Mouse (Mus musculus): ENCODE data around the gene Abca1. TPM values are rescaled to one million over a fixed set of nuclear protein-coding genes. Genes with fewer than 3 reads are reported as not detected.

Abca1 gene
- total and polyA plus RNA-seq, 3 experiments, result 8.4 to 9.0 TPM; not detected in 1

- H3K9ac ChIP-seq (ENCODE audit: control insufficient read depth, low read depth, low read length, poor library complexity, severe bottlenecking), result no peak overlapping the region
- H3K27ac ChIP-seq (ENCODE audit: control insufficient read depth, low read depth, low read length), result no peak overlapping the region
- no peaks in the 10 kb centered on the region for H3K9me3 ChIP-seq (replicated peaks; ENCODE audit: insufficient read depth, low read length)
- peaks cover 0 to 11% of the 10 kb centered on the region in 2 experiments; a peak in 2 of 4 replicates for H3K36me3 ChIP-seq (ENCODE audit: control insufficient read depth in 1 of 2, insufficient read depth in 2 of 2, low read length in 2 of 2)
- TF ChIP-seq EP300 (IDR thresholded peaks at IDR 0.05; ENCODE audit: low read depth in 1 of 2, low read length in 2 of 2) (no peak), POLR2A (IDR thresholded peaks at IDR 0.05; ENCODE audit: control insufficient read depth in 1 of 2, insufficient read depth in 1 of 2, low read depth in 1 of 2, low read length in 2 of 2, poor library complexity in 1 of 2) (no peak), ZMIZ1 (IDR thresholded peaks at IDR 0.05; ENCODE audit: low read depth, low read length) (no peak), MAFK (IDR thresholded peaks at IDR 0.05; ENCODE audit: borderline replicate concordance, low read depth, low read length) (no peak), ETS1 (IDR thresholded peaks at IDR 0.05; ENCODE audit: low read depth, low read length) (no peak), JUND (IDR thresholded peaks at IDR 0.05; ENCODE audit: low read depth, low read length) (no peak), CTCF (IDR thresholded peaks at IDR 0.05 in 2 of 3, conservative IDR thresholded peaks at IDR 0.05 in 1 of 3; ENCODE audit: control insufficient read depth in 1 of 3, insufficient read depth in 1 of 3, low read depth in 2 of 3, low read length in 3 of 3, poor library complexity in 1 of 3, severe bottlenecking in 1 of 3) (no peak), GABPA (IDR thresholded peaks at IDR 0.05; ENCODE audit: low read depth, low read length) (no peak), TBP (IDR thresholded peaks at IDR 0.05; ENCODE audit: low read depth, low read length) (no peak)
- no peak for DNase-seq (ENCODE audit: low read depth, low spot score)
- H3K4me3 ChIP-seq (ENCODE audit: control insufficient read depth in 1 of 2, insufficient read depth in 1 of 2, low read depth in 2 of 2, low read length in 2 of 2), result no peak overlapping the region
- H3K4me1 ChIP-seq (ENCODE audit: control insufficient read depth in 1 of 2, insufficient read depth in 2 of 2, low read length in 2 of 2), result no peaks in the 10 kb centered on the region
- no peaks in the 10 kb centered on the region for H3K79me2 ChIP-seq (ENCODE audit: control insufficient read depth, insufficient read depth, low read length, poor library complexity)
- H3K27me3 ChIP-seq (ENCODE audit: control insufficient read depth in 1 of 2, insufficient read depth in 2 of 2, low read length in 2 of 2), result no peaks in the 10 kb centered on the region
Measured at GRCm38 (mm10) chr4:53076788-53077350, 82.8 kb downstream of the Abca1 start.

DNA sequence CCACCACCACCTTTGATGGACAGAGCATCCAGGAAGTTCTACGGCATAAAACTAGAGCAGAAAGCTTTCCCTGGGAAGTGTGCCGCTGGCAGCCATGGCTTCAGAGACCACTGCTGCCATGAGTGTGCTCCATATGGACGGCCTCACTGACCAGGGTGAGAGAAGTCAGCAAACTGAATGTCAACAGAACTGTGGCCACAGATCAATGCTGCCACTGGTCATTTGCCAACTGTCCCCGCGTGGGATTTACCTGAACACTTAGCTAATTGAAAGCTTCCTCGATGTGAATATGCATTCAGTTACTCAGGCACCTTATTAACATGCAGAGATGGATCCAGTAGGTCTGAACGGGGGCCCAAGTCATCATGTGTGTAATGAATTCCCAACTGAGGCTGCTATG lies 86.7 kb downstream of the Abca1 start:
- Histone ChIP-seq H3K27ac (ENCODE audit: control insufficient read depth, low read depth, low read length) (no peak overlapping the region), H3K36me3 (ENCODE audit: control insufficient read depth in 1 of 2, insufficient read depth in 2 of 2, low read length in 2 of 2) (peaks cover 0 to 16% of the 10 kb centered on the region in 2 experiments; a peak in 3 of 4 replicates), H3K79me2 (ENCODE audit: control insufficient read depth, insufficient read depth, low read length, poor library complexity) (no peaks in the 10 kb centered on the region), H3K9me3 (replicated peaks; ENCODE audit: insufficient read depth, low read length) (no peaks in the 10 kb centered on the region), H3K4me3 (ENCODE audit: control insufficient read depth in 1 of 2, insufficient read depth in 1 of 2, low read depth in 2 of 2, low read length in 2 of 2) (no peak overlapping the region), H3K27me3 (ENCODE audit: control insufficient read depth in 1 of 2, insufficient read depth in 2 of 2, low read length in 2 of 2) (no peaks in the 10 kb centered on the region), H3K9ac (ENCODE audit: control insufficient read depth, low read depth, low read length, poor library complexity, severe bottlenecking) (no peak overlapping the region), H3K4me1 (ENCODE audit: control insufficient read depth in 1 of 2, insufficient read depth in 2 of 2, low read length in 2 of 2) (no peaks in the 10 kb centered on the region; a peak in 1 of 4 replicates)
- DNase-seq (ENCODE audit: low read depth, low spot score), result no peak
- TF ChIP-seq TCF12 (IDR thresholded peaks at IDR 0.05; ENCODE audit: low read depth, low read length) (no peak), CHD1 (IDR thresholded peaks at IDR 0.05; ENCODE audit: low read depth, low read length) (no peak), USF2 (IDR thresholded peaks at IDR 0.05; ENCODE audit: borderline replicate concordance in 1 of 2, insufficient read depth in 1 of 2, low read depth in 1 of 2, low read length in 2 of 2) (no peak), POLR2A (IDR thresholded peaks at IDR 0.05; ENCODE audit: control insufficient read depth in 1 of 2, insufficient read depth in 1 of 2, low read depth in 1 of 2, low read length in 2 of 2, poor library complexity in 1 of 2) (no peak), MAZ (IDR thresholded peaks at IDR 0.05; ENCODE audit: low read depth, low read length) (no peak), E2F4 (IDR thresholded peaks at IDR 0.05; ENCODE audit: borderline replicate concordance, low read depth, low read length) (no peak), NRF1 (IDR thresholded peaks at IDR 0.05; ENCODE audit: insufficient read depth, low read depth, low read length, poor library complexity, severe bottlenecking) (no peak), NELFE (IDR thresholded peaks at IDR 0.05; ENCODE audit: low read depth, low read length) (no peak), MYB (IDR thresholded peaks at IDR 0.05; ENCODE audit: low read depth, low read length) (no peak), ETS1 (IDR thresholded peaks at IDR 0.05; ENCODE audit: low read depth, low read length) (no peak), MYC (IDR thresholded peaks at IDR 0.05; ENCODE audit: low read depth, low read length) (no peak), USF1 (IDR thresholded peaks at IDR 0.05; ENCODE audit: low read depth, low read length) (no peak), EP300 (IDR thresholded peaks at IDR 0.05; ENCODE audit: low read depth in 1 of 2, low read length in 2 of 2) (no peak), BHLHE40 (IDR thresholded peaks at IDR 0.05; ENCODE audit: borderline replicate concordance, low read depth, low read length) (no peak), RAD21 (IDR thresholded peaks at IDR 0.05; ENCODE audit: low read depth, low read length) (no peak), ZNF384 (IDR thresholded peaks at IDR 0.05; ENCODE audit: low read depth, low read length) (no peak), ZKSCAN1 (IDR thresholded peaks at IDR 0.05; ENCODE audit: low read depth, low read length) (no peak)

Measured in MEL (cell line).